Mouse (Mus musculus) midbrain, embryonic 14.5 days (tissue): Measurements from ENCODE around the gene A930033H14Rik. TPM values are rescaled to one million over a fixed set of nuclear protein-coding genes. Genes with fewer than 3 reads are reported as not detected.
A peak's percentile ranks its signal among the peaks of the same experiment; 100 is the strongest.

Experiments used
- ATAC-seq: fragments of 200-750 bp; cut with Nextera tagmentation; 2 replicates; pipeline ENCODE4 v1.8.0; 2017; ENCODE audit warnings: moderate number of reproducible peaks, moderate library complexity; ENCODE audit not compliant: low FRiP score, low TSS enrichment
- DNase-seq: peaks from one replicate; pipeline ENCODE4 v3.0.0-alpha.2; 2015
- H3K27ac ChIP-seq: fragments of 300-500 bp; sonication (generic); replicated peaks from 2 replicates; pipeline ENCODE4 v1.5.1; 2014; ENCODE audit warnings: mild to moderate bottlenecking, low read depth, low read length, moderate library complexity
- H3K27me3 ChIP-seq: fragments of 300-500 bp; sonication (generic); 2 replicates; pipeline ENCODE4 v1.6.1; 2014; ENCODE audit warnings: low read length, control low read depth, mixed read lengths; ENCODE audit not compliant: control insufficient read depth, insufficient read depth
- H3K36me3 ChIP-seq: fragments of 300-500 bp; sonication (generic); 2 replicates; pipeline ENCODE4 v1.6.1; 2014; ENCODE audit warnings: low read length, control low read depth; ENCODE audit not compliant: control insufficient read depth, insufficient read depth
- H3K4me1 ChIP-seq: fragments of 300-500 bp; sonication (generic); 2 replicates; pipeline ENCODE4 v1.6.1; 2014; ENCODE audit warnings: mild to moderate bottlenecking, antibody characterized with exemption, low read length, control low read depth; ENCODE audit not compliant: control insufficient read depth, insufficient read depth
- H3K4me2 ChIP-seq: fragments of 300-500 bp; sonication (generic); 2 replicates; pipeline ENCODE4 v1.6.1; 2014; ENCODE audit warnings: mild to moderate bottlenecking, low read length, moderate library complexity
- H3K4me3 ChIP-seq: fragments of 300-500 bp; sonication (generic); replicated peaks from 2 replicates; pipeline ENCODE4 v1.5.1; 2014; ENCODE audit warnings: low read depth, low read length
- H3K9ac ChIP-seq: fragments of 300-500 bp; sonication (generic); replicated peaks from 2 replicates; pipeline ENCODE4 v1.6.1; 2014; ENCODE audit warnings: mild to moderate bottlenecking, low read length, moderate library complexity
- H3K9me3 ChIP-seq: fragments of 300-500 bp; sonication (generic); 2 replicates; pipeline ENCODE4 v1.6.1; 2016; ENCODE audit warnings: low read length, control low read depth, mixed read lengths; ENCODE audit not compliant: control insufficient read depth
- WGBS: fragments of 180-500 bp; shearing (Covaris S2); extraction: QIAGEN DNeasy Blood & Tissue Kit; methylation state at CpG from one replicate; pipeline ENCODE4 v1.1.7; 2014; 5-methylcytosine and 5-hydroxymethylcytosine counted together
- polyA plus RNA-seq: library from polyadenylated mRNA; unstranded; fragments of >200 nt; fragmentation: Nextera tagmentation; extraction: Ambion mirVana; gene quantifications from 2 replicates; pipeline ENCODE4 v1.2.1, GENCODE M21; 2014

Gene A930033H14Rik
- polyA plus RNA-seq, 1 experiment from 2014 or later: 1.3 TPM

GRCm38 (mm10) chr10:69211976-69212375 lies 922 bp downstream of the A930033H14Rik start:
- Histone ChIP-seq H3K4me3 (peak overlapping the region; percentile 73), H3K9ac (peak overlapping the region; percentile 97), H3K27me3 (no peaks in the 10 kb centered on the region), H3K36me3 (0 out of 2 replicates have a peak, but pooled peaks cover 5% of the 10 kb centered on the region), H3K4me1 (peaks cover 10% of the 10 kb centered on the region), H3K27ac (peak overlapping the region; percentile 99), H3K4me2 (peak overlapping the region; percentile 79), H3K9me3 (peaks cover 3% of the 10 kb centered on the region; the same call in 1 of the 2 replicates)
- DNase-seq (peak; percentile 73), ATAC-seq (0 out of 2 replicates have a peak, but pooled peaks have one; percentile 18)
- 2% methylated on average over 14 of the region's 14 CpGs for WGBS

- 61% methylated on average over 8 of the region's 8 CpGs for WGBS
- Histone ChIP-seq H3K4me2 (peak overlapping the region; percentile 79), H3K4me1 (peaks cover 10% of the 10 kb centered on the region), H3K27me3 (no peaks in the 10 kb centered on the region), H3K27ac (peak overlapping the region; percentile 99), H3K9me3 (peaks cover 3% of the 10 kb centered on the region; the same call in 1 of the 2 replicates), H3K9ac (no peak overlapping the region; the same call in 1 of the 2 replicates), H3K36me3 (0 out of 2 replicates have a peak, but pooled peaks cover 2% of the 10 kb centered on the region), H3K4me3 (peak overlapping the region; percentile 73)
- ATAC-seq (no peak), DNase-seq (no peak)
Observed at GRCm38 (mm10) chr10:69211560-69211959, 1.3 kb downstream of the A930033H14Rik start.

GRCm38 (mm10) chr10:69210659-69211058 lies 2.2 kb downstream of the A930033H14Rik start:
- WGBS: 87% methylated on average over 5 of the region's 5 CpGs
- no peak for DNase-seq

GRCm38 (mm10) chr10:69210006-69210405 lies 2.9 kb downstream of the A930033H14Rik start:
- no peaks in the 10 kb centered on the region for H3K27me3 ChIP-seq
- DNase-seq: no peak
- H3K9ac ChIP-seq: no peak overlapping the region
- WGBS: 91% methylated on average over 10 of the region's 10 CpGs
- no peak overlapping the region for H3K27ac ChIP-seq
- peaks cover 10% of the 10 kb centered on the region for H3K4me1 ChIP-seq
- H3K4me3 ChIP-seq: no peak overlapping the region
- ATAC-seq: no peak
- peaks cover 3% of the 10 kb centered on the region; the same call in 1 of the 2 replicates for H3K9me3 ChIP-seq
- no peak overlapping the region for H3K4me2 ChIP-seq
- H3K36me3 ChIP-seq: no peaks in the 10 kb centered on the region

More at GRCm38 (mm10) chr10:69210659-69211058, 2.2 kb downstream of the A930033H14Rik start:
- no peaks in the 10 kb centered on the region for H3K27me3 ChIP-seq
- H3K4me1 ChIP-seq: peaks cover 10% of the 10 kb centered on the region
- H3K36me3 ChIP-seq: no peaks in the 10 kb centered on the region
- no peak for ATAC-seq
- peaks cover 3% of the 10 kb centered on the region; the same call in 1 of the 2 replicates for H3K9me3 ChIP-seq
- no peak overlapping the region for H3K4me3 ChIP-seq
- no peak overlapping the region for H3K4me2 ChIP-seq
- H3K27ac ChIP-seq: no peak overlapping the region
- no peak overlapping the region for H3K9ac ChIP-seq

- Histone ChIP-seq H3K4me3 (no peak overlapping the region), H3K4me2 (no peak overlapping the region), H3K4me1 (peaks cover 3% of the 10 kb centered on the region), H3K36me3 (no peaks in the 10 kb centered on the region), H3K27ac (no peak overlapping the region), H3K9ac (no peak overlapping the region), H3K27me3 (no peaks in the 10 kb centered on the region), H3K9me3 (peaks cover 3% of the 10 kb centered on the region; the same call in 1 of the 2 replicates)
- no peak for ATAC-seq
- DNase-seq: no peak
- WGBS: 92% methylated on average over 3 of the region's 3 CpGs
Observed at GRCm38 (mm10) chr10:69208705-69209104, 4.2 kb downstream of the A930033H14Rik start.

- Histone ChIP-seq H3K9ac (no peak overlapping the region), H3K27ac (no peak overlapping the region), H3K4me3 (no peak overlapping the region), H3K4me2 (no peak overlapping the region), H3K9me3 (peaks cover 3% of the 10 kb centered on the region; the same call in 1 of the 2 replicates), H3K36me3 (no peaks in the 10 kb centered on the region), H3K27me3 (no peaks in the 10 kb centered on the region), H3K4me1 (no peaks in the 10 kb centered on the region)
- ATAC-seq: no peak
- 86% methylated on average over 15 of the region's 15 CpGs for WGBS
- no peak for DNase-seq
Observed at GRCm38 (mm10) chr10:69207981-69208630, 4.8 kb downstream of the A930033H14Rik start.

GRCm38 (mm10) chr10:69207481-69207880 lies 5.4 kb downstream of the A930033H14Rik start:
- peaks cover 3% of the 10 kb centered on the region; the same call in 1 of the 2 replicates for H3K9me3 ChIP-seq

GRCm38 (mm10) chr10:69206081-69206480 lies 6.8 kb downstream of the A930033H14Rik start:
- ATAC-seq: no peak
- H3K36me3 ChIP-seq: no peaks in the 10 kb centered on the region
- DNase-seq: no peak
- H3K4me1 ChIP-seq: no peaks in the 10 kb centered on the region
- no peak overlapping the region for H3K4me2 ChIP-seq
- H3K27me3 ChIP-seq: no peaks in the 10 kb centered on the region
- no peak overlapping the region for H3K4me3 ChIP-seq
- no peak overlapping the region for H3K9ac ChIP-seq
- peaks cover 3% of the 10 kb centered on the region; the same call in 1 of the 2 replicates for H3K9me3 ChIP-seq
- no peak overlapping the region for H3K27ac ChIP-seq
- 83% methylated on average over 6 of the region's 6 CpGs for WGBS

More at GRCm38 (mm10) chr10:69207481-69207880, 5.4 kb downstream of the A930033H14Rik start:
- no peaks in the 10 kb centered on the region for H3K4me1 ChIP-seq
- H3K4me2 ChIP-seq: no peak overlapping the region
- no peak for ATAC-seq
- H3K36me3 ChIP-seq: no peaks in the 10 kb centered on the region
- DNase-seq: no peak
- no peak overlapping the region for H3K9ac ChIP-seq
- H3K4me3 ChIP-seq: no peak overlapping the region
- H3K27me3 ChIP-seq: no peaks in the 10 kb centered on the region
- 87% methylated on average over 7 of the region's 7 CpGs for WGBS
- no peak overlapping the region for H3K27ac ChIP-seq
